In the genomic region with DNA sequence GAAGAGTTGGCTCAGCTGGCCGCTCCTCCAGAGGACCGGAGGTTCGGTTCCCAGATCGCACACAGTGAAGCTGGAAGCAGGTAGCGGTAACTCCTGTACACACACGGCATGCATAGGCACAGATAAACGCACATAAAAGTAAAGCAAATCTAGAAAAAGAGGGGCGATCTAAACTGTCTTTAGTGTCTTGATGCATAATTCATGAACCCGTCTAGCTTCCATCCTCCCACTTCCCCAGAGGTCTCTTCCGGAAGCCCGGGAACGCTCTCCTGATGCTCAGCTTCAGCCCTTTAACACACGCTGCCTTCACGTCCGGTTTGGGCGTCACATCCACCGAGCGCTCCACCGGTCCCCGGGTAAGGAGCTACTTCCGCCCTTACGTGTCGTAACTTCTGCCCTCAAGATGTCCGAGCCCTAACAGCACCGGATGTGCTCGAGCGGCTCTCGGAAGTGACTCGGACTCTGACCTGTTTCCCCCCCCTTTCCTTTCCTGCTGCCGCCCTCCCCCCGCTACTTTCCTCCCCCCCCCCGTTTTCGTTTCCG, we compare ENCODE assay signal across 8 mouse cellular contexts. TPM values are rescaled to one million over a fixed set of nuclear protein-coding genes. Genes with fewer than 3 reads are reported as not detected.
A peak's percentile ranks its signal among the peaks of the same experiment; 100 is the strongest.
DNase-seq lines count a peak whose midpoint lies in the region; ATAC-seq lines count a peak whose summit lies in the region.

No protein-coding gene starts in this region.

- H3K36me3 ChIP-seq in forebrain, embryonic 14.5 days (ENCODE audit: control insufficient read depth, insufficient read depth, low read length): peaks cover 24% of the 10 kb centered on the region
- H3K36me3 ChIP-seq in neural tube, embryonic 15.5 days: peaks cover 17% of the 10 kb centered on the region; the same call in 1 of the 2 replicates

- WGBS in forebrain, embryonic 14.5 days: under 1% methylated on average over 33 of the region's 34 CpGs
- under 1% methylated on average over 29 of the region's 34 CpGs for WGBS in neural tube, embryonic 15.5 days

- H3K9me3 ChIP-seq in forebrain, embryonic 14.5 days (replicated peaks; ENCODE audit: control insufficient read depth, low read length): no peaks in the 10 kb centered on the region
- no peaks in the 10 kb centered on the region for H3K9me3 ChIP-seq in neural tube, embryonic 15.5 days (replicated peaks)

- H3K4me2 ChIP-seq in forebrain, embryonic 14.5 days (ENCODE audit: low read length): peak overlapping the region; percentile 87
- H3K4me2 ChIP-seq in neural tube, embryonic 15.5 days: peak overlapping the region; percentile 92

- intact Hi-C loops in heart, postnatal 14 days (cut with DNase I): loop anchor here (2.0 to 5.0 kb wide), 3 partner anchors 30 to 304 kb away; a partner anchor contains a TSS

- no peaks in the 10 kb centered on the region for H3K27me3 ChIP-seq in forebrain, embryonic 14.5 days (replicated peaks; ENCODE audit: control insufficient read depth, insufficient read depth, low read length)
- H3K27me3 ChIP-seq in neural tube, embryonic 15.5 days (replicated peaks): no peaks in the 10 kb centered on the region

- H3K9ac ChIP-seq in forebrain, embryonic 14.5 days (ENCODE audit: low read length): peak overlapping the region; percentile 87
- H3K9ac ChIP-seq in neural tube, embryonic 15.5 days (replicated peaks): peak overlapping the region; percentile 87

- peak overlapping the region; percentile 78 for H3K4me3 ChIP-seq in forebrain, embryonic 14.5 days (ENCODE audit: low read depth, low read length)
- peak overlapping the region; percentile 70 for H3K4me3 ChIP-seq in neural tube, embryonic 15.5 days (replicated peaks)

- ATAC-seq in forebrain, embryonic 14.5 days: peak; percentile 98
- ATAC-seq in neural tube, embryonic 15.5 days (ENCODE audit: low FRiP score): peak; percentile 98

- peak; percentile 100 for DNase-seq in ES-CJ7 (ENCODE audit: low read depth, low spot score)
- peak; percentile 96 for DNase-seq in cerebellum, adult 11 months
- DNase-seq in forebrain, embryonic 14.5 days (ENCODE audit: low spot score): peak; percentile 99
- peak; percentile 94 to 97 for DNase-seq in heart, postnatal 14 days
- peak; percentile 99 for DNase-seq in layer of hippocampus, adult 11-12 months (ENCODE audit: low spot score)
- DNase-seq in lung, adult 18-20 months: peak; percentile 99
- peak; percentile 98 for DNase-seq in testis, postnatal 14 days (ENCODE audit: low spot score)

- H3K4me1 ChIP-seq in forebrain, embryonic 14.5 days (ENCODE audit: control insufficient read depth, insufficient read depth, low read length): peaks cover 21% of the 10 kb centered on the region
- H3K4me1 ChIP-seq in neural tube, embryonic 15.5 days: peaks cover 40% of the 10 kb centered on the region

- peak overlapping the region; percentile 98 for H3K27ac ChIP-seq in forebrain, embryonic 14.5 days (ENCODE audit: low read depth, low read length)
- peak overlapping the region; percentile 98 for H3K27ac ChIP-seq in neural tube, embryonic 15.5 days (replicated peaks)

RNA-seq across cellular contexts. Expression of a gene that starts 0.3 kb away (rescaled TPM):
- 8.4 and 9.8 TPM in 2 replicates for polyA plus RNA-seq in forebrain, embryonic 14.5 days (2014; fragmentation: Nextera tagmentation; extraction: Ambion mirVana)
- total RNA-seq in heart, postnatal 14 days (2021): 10 to 100 TPM; 24.4 to 24.8 TPM
- 18.5 and 19.5 TPM in 2 replicates for polyA plus RNA-seq in neural tube, embryonic 15.5 days (2015; fragmentation: Nextera tagmentation; extraction: Ambion mirVana)

RNA-seq across cellular contexts. Expression of a gene that starts 12.2 kb away (rescaled TPM):
- polyA plus RNA-seq in forebrain, embryonic 14.5 days (2014; fragmentation: Nextera tagmentation; extraction: Ambion mirVana): 22.6 and 28.0 TPM in 2 replicates
- total RNA-seq in heart, postnatal 14 days (2021): under 1 TPM; 0.60 to 0.66 TPM
- 59.4 and 72.4 TPM in 2 replicates for polyA plus RNA-seq in neural tube, embryonic 15.5 days (2015; fragmentation: Nextera tagmentation; extraction: Ambion mirVana)

RNA-seq across cellular contexts. Expression of a gene that starts 30.9 kb away (rescaled TPM):
- polyA plus RNA-seq in forebrain, embryonic 14.5 days (2014; fragmentation: Nextera tagmentation; extraction: Ambion mirVana): 178 and 181 TPM in 2 replicates
- 10 to 100 TPM; 40.6 to 41.9 TPM for total RNA-seq in heart, postnatal 14 days (2021)
- 129 and 133 TPM in 2 replicates for polyA plus RNA-seq in neural tube, embryonic 15.5 days (2015; fragmentation: Nextera tagmentation; extraction: Ambion mirVana)

RNA-seq across cellular contexts. Expression of a gene that starts 40.8 kb away (rescaled TPM):
- polyA plus RNA-seq in forebrain, embryonic 14.5 days (2014; fragmentation: Nextera tagmentation; extraction: Ambion mirVana): 10.2 and 14.8 TPM in 2 replicates
- total RNA-seq in heart, postnatal 14 days (2021): 1 to 10 TPM; 3.8 to 4.5 TPM
- polyA plus RNA-seq in neural tube, embryonic 15.5 days (2015; fragmentation: Nextera tagmentation; extraction: Ambion mirVana): 17.3 and 21.5 TPM in 2 replicates

RNA-seq across cellular contexts. Expression of a gene that starts 43.3 kb away (rescaled TPM):
- 96.5 and 105 TPM in 2 replicates for polyA plus RNA-seq in forebrain, embryonic 14.5 days (2014; fragmentation: Nextera tagmentation; extraction: Ambion mirVana)
- 10 to 100 TPM; 90.1 to 99.6 TPM for total RNA-seq in heart, postnatal 14 days (2021)
- polyA plus RNA-seq in neural tube, embryonic 15.5 days (2015; fragmentation: Nextera tagmentation; extraction: Ambion mirVana): 95.4 and 112 TPM in 2 replicates

Comparison
In these comparisons a context has a peak if more than half of its experiments do, and no peak if none do; other contexts are left out.
1. Peak in every context shown above with its lines: DNase-seq, ATAC-seq, H3K4me3 ChIP-seq and H3K27ac ChIP-seq.